Mouse (Mus musculus): ENCODE data around the gene Gm3629. TPM values are rescaled to one million over a fixed set of nuclear protein-coding genes. Genes with fewer than 3 reads are reported as not detected.
"Not testable (repeated sequence)": the region's sequence is repeated elsewhere in the genome, so short reads cannot be mapped to it uniquely, and the experiment has no call there.

The Gm3629 gene
- 0.22 TPM in 1 of 2 replicates, not detected in the other for polyA plus RNA-seq (2012; rRNA removed)

DNA sequence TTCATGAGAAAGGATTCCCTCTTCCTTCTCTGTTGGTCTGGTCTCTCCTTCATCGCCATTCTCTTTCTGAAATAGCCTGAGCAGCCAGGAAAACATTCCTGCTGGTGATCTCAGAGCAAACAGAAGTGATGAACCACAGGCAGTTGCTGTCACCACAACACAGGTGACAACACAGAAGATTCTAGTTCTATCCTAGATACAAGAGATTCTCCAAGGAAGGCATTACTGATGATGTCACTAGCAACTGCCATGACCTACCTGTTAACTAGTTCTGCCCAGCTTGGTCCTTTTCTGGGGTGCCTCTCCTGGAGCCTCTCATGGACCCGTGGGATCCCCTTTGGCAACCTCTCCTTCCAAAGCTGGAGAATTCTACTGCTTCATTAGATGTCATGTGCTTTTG is at the start of gene Gm3629:
TSS of gene Gm3629 (minus strand) at position 101 of the 400 bp plus-strand sequence.
- WGBS: 23% methylated on average over 1 of the region's 2 CpGs
- not testable (repeated sequence) for DNase-seq (ENCODE audit: low read depth, low spot score)

DNA sequence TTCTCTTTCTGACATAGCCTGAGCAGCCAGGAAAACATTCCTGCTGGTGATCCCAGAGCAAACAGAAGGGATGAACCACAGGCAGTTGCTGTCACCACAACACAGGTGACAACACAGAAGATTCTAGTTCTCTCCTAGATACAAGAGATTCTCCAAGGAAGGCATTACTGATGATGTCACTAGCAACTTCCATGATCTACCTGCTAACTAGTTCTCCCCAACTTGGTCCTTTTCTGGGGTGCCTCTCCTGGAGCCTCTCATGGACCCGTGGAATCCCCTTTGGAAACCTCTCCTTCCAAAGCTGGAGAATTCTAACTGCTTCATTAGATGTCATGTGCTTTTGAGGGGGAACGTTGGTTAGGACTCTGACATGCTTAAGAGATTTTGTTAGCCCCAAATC is 31.9 kb upstream of the Gm3629 start, which contains the start of gene Gm3460:
TSS of gene Gm3460 (minus strand) at position 101 of the 400 bp plus-strand sequence.
- WGBS: 72% methylated on average over 1 of the region's 2 CpGs
- DNase-seq (ENCODE audit: low read depth, low spot score): not testable (repeated sequence)

DNA sequence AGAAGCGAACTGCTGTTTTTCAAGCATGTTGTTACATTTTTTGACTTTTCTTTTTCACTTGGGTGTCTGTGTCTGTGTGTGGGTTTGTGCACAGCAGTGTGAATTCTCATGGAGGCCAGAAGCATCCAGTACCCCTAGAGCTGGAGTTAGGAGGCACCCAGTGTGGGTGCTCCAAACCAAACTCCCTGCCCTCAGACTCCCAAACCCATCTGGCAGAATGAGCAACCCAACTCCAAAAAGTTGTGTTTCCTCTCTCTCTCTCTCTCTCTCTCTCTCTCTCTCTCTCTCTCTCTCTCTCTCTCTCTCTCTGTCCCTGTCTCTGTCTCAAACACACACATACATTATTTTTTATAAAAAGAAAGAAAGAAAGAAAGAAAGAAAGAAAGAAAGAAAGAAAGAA is 16.0 kb upstream of the Gm3629 start:
- DNase-seq (ENCODE audit: low read depth, low spot score): not testable (repeated sequence)
- WGBS: no CpG with 5 or more reads among the region's 1 CpGs

DNA sequence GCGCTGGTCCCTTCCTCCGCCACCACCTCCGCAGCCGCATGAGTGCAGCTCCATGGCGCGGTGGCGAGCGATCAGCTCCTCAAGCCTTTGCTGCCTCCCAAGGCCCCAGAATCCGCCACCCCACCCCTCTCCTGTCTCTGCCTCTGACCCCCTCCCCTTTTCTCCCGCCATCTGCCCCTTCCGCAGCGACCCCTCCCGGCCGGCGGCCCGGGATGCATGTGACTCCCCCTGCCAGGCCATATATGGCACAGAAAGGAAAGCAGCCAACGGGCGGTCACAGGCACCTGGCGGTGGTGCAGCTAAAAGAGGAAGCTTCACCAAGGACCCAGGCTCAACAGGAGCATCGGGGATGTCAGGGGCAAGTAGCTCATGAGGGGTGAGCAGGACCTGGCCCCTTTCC is 14.6 kb upstream of the Gm3629 start:
- DNase-seq (ENCODE audit: low read depth, low spot score): not testable (repeated sequence)
- 1% methylated on average over 13 of the region's 20 CpGs for WGBS

GRCm38 (mm10) chr14:6604551-6604950 is 14.1 kb upstream of the Gm3629 start:
- WGBS: 6% methylated on average over 20 of the region's 20 CpGs
- not testable (repeated sequence) for DNase-seq (ENCODE audit: low read depth, low spot score)

DNA sequence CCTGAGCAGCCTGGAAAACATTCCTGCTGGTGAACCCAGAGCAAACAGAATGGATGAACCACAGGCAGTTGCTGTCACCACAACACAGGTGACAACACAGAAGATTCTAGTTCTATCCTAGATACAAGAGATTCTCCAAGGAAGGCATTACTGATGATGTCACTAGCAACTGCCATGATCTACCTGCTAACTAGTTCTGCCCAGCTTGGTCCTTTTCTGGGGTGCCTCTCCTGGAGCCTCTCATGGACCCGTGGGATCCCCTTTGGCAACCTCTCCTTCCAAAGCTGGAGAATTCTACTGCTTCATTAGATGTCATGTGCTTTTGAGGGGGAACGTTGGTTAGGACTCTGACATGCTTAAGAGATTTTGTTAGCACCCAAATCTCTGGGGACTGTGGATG is 53.2 kb downstream of the Gm3629 start, which contains the start of gene Gm8356:
TSS of gene Gm8356 (minus strand) at position 101 of the 400 bp plus-strand sequence.
- not testable (repeated sequence) for DNase-seq (ENCODE audit: low read depth, low spot score)
- WGBS: 45% methylated on average over 1 of the region's 2 CpGs

Other genes starting within 250 kb of the Gm3629 start
- gene Gm3618, start 246.9 kb downstream of the Gm3629 start, polyA plus RNA-seq (2012; rRNA removed): not detected in 2 replicates
- gene Gm16440, start 200.3 kb downstream of the Gm3629 start, polyA plus RNA-seq (2012; rRNA removed): not detected in 2 replicates
- gene Gm3591, start 178.1 kb downstream of the Gm3629 start, polyA plus RNA-seq (2012; rRNA removed): not detected in 2 replicates
- gene Gm3594, start 146.0 kb downstream of the Gm3629 start, polyA plus RNA-seq (2012; rRNA removed): not detected in 2 replicates
- gene Gm8356, start 53.3 kb downstream of the Gm3629 start, polyA plus RNA-seq (2012; rRNA removed): not detected in 2 replicates
- gene Gm3460, start 31.8 kb upstream of the Gm3629 start, polyA plus RNA-seq (2012; rRNA removed): not detected in 2 replicates
- not detected in 2 replicates for gene Gm10251, start 93.6 kb upstream of the Gm3629 start, polyA plus RNA-seq (2012; rRNA removed)
- gene Gm8050, start 129.6 kb upstream of the Gm3629 start, polyA plus RNA-seq (2012; rRNA removed): not detected in 2 replicates
- 0.74 TPM in 1 of 2 replicates, not detected in the other for gene Gm3636, start 151.7 kb upstream of the Gm3629 start, polyA plus RNA-seq (2012; rRNA removed)
- not detected in 2 replicates for gene Gm8362, start 183.8 kb upstream of the Gm3629 start, polyA plus RNA-seq (2012; rRNA removed)
- gene Gm3642, start 249.7 kb upstream of the Gm3629 start, polyA plus RNA-seq (2012; rRNA removed): not detected in 2 replicates

All from large intestine, adult 2 months (tissue).